Mouse (Mus musculus) mouse embryonic stem cell (cell line): ENCODE results near the gene R3hdm2.

ENCODE experiments used
- in situ Hi-C, 2 experiments: fragments of 300-500 bp; cut with MboI; formaldehyde crosslinking; loops; 1 replicate in 1 of 2; 3 replicates in 1 of 2; pipeline ENCODE4 v1.14.3; 2019 to 2020; ENCODE audit warnings: low sequenced_read_pairs in 2 of 2, low pct_unique_long_range_greater_than_20kb in 1 of 2, mixed read lengths in 1 of 2; ENCODE audit not compliant: unreplicated experiment in 1 of 2

The R3hdm2 gene

GRCm38 (mm10) chr10:127524646-127525255 lies 144.6 kb downstream of the R3hdm2 start:
- in situ Hi-C loops, result no loop called here

DNA sequence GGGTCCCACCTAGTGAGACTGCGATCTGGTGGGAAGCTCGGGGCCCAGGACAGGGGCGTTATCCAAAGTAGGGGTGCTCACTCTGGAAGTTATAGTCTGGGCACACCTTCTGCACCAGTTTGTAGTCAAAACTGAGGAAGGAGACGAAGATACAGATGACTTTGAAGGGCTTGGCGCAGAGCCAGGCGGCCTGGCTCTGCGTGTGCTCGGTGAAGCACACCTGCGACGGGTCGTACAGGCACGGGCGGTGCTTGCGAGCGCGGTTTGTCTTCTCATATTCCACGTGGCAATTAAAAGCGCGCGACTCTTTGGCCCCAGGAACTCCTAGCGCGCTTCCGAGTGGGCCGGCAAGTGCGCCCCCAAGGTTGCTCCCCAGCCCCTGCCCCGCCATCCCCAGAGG lies 145.9 kb downstream of the R3hdm2 start:
- in situ Hi-C loops, result no loop called here

GRCm38 (mm10) chr10:127526681-127527080 lies 146.6 kb downstream of the R3hdm2 start:
- in situ Hi-C loops, result no loop called here

DNA sequence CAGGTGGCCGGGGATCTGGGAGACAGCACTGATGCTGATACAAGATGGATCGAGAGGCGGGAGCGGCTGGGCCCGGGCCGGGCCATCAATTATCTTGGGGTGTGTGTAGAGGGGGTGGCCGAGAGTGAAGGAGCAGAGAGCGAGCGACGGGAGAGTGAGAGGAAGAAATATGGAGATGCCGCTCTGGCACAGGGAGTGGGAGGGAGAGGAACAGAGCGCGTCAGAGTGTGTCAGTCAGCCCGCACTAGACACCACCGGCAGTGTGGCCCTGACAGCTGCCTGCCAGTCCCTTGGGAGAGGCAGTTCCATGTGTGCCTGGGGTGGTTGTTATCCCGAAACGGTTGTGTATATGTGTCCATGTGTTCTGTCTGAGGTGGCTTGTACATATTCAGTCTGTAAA lies 147.4 kb downstream of the R3hdm2 start:
- in situ Hi-C loops, result no loop called here

- in situ Hi-C loops, result no loop called here
Observed at GRCm38 (mm10) chr10:127530945-127531344, 150.8 kb downstream of the R3hdm2 start.

DNA sequence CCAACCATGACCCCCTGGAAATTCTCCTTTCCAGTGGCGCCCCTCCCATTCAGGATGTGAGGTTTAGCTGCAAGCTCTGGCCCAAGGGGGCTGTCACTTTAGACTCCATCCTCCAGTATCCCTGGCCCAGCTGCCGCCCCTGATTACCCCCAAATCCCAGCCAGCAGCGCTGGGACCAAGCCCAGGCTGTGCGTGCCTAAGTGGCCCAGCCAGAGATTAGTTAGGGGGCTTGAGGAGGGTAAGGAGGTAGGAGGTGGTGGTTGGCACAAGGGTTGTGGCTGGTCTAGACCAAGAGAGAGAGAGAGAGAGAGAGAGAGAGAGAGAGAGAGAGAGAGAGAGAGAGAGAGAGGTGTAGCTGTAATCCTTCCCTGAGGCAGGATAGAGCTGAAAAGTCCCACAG lies 151.4 kb downstream of the R3hdm2 start:
- in situ Hi-C loops, result no loop called here

GRCm38 (mm10) chr10:127534036-127534928 lies 154.2 kb downstream of the R3hdm2 start, which contains the start of gene Nxph4:
Nxph4 (minus strand) TSS chr10:127534559.
- in situ Hi-C loops, result no loop called here

GRCm38 (mm10) chr10:127534929-127535384 lies 154.8 kb downstream of the R3hdm2 start:
- in situ Hi-C loops, result no loop called here

DNA sequence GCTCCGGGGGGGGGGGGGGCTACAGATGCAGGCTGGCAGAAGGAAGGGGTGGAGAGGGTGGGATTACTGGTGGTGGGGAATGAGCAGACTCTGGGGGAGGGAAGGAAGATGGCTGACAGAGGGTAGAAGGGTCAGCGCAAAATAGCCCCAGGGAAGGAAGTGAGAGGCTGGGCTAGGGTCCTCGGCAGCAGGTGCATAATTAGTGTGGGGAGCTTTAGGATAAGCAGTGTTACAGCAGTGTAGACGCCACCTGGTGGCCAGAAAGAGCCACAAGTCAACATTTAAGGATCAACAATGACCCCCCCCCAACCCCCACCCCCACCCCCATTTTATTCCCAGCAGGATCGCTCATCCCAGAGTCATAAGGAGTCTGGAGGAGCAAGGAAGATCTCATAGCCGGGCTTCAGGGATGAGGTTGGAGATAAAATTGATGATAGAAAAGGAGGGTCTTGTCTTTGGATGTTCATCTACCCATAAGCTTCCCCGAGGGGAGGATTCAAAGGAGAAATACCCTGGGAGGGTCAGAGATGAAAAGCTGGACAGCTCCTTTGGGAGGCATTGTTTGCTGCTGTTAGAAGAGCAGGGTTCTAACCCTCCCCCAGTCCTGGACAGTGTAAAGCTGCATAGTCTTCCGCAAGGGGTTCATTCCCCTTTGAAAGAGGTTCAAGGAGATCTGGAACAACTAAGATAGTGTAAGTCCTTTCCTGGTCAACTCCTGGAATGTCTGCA lies 156.6 kb downstream of the R3hdm2 start:
- in situ Hi-C loops, result no loop called here

DNA sequence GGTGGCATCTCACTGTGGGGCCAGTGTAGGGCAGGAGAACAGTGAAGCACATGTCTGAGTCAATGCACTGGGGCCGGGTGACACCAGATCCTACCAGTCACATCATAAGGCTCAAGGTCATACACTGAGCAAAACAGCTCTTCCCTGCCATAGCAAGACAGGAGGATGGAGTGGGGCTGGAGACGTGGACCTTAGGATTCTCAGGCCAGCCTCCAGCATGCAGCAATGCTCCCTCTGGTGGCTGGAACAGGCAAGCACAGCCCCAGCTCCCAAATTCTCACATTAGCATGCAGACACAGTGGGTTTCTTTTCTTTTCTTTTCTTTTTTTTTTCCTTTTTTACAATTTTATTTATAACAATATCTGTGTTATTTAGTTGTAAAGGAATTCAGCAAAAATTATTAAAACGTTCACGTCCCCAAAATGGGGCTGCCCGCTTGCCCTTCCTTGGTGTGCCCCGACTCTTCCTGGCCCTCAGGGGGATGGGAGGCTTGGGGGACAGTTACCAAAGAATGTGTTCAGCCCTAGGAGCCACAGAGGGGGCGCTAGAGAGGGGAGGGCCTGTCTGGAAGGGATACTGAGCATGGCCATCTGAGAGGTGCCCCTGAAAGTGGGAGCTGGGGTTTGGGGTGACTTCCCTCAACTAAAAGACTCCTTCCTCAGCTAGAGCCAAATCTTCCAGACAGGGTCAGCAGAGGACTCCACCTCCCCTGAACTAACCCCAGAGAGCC lies 157.9 kb downstream of the R3hdm2 start:
- in situ Hi-C loops, result no loop called here

- in situ Hi-C loops, result loop anchor here (5.0 kb wide), 1 partner anchor 34 kb away; no protein-coding TSS in a partner anchor
Observed at GRCm38 (mm10) chr10:127541510-127541909, 161.4 kb downstream of the R3hdm2 start.

DNA sequence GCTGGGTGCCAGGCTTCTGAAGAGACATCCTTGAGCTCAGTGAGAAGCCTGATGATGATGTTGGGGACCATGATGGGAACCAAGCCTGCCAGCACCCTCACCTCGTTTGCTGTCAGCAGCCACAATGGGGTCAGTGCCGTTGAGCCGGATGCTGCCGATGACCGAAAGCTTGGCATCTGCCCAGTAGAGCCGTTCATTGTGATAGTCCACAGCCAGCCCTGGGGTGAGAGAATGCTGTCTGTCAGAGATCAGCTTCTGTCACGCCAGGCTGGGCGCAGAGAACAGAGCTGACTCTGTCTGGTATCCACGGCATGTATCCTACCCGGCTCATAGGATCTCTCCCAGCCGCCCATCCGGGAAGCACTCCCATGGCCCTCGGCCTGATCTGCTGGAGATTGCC lies 162.0 kb downstream of the R3hdm2 start:
- in situ Hi-C loops, result loop anchor here (5.0 kb wide), 1 partner anchor 35 kb away; no protein-coding TSS in a partner anchor

- in situ Hi-C loops, result loop anchor here (5.0 kb wide), 1 partner anchor 35 kb away; no protein-coding TSS in a partner anchor
Observed at GRCm38 (mm10) chr10:127542720-127543119, 162.6 kb downstream of the R3hdm2 start.

- in situ Hi-C loops, result loop anchor here (5.0 kb wide), 1 partner anchor 37 kb away; no protein-coding TSS in a partner anchor
Observed at GRCm38 (mm10) chr10:127543916-127544315, 163.8 kb downstream of the R3hdm2 start.

DNA sequence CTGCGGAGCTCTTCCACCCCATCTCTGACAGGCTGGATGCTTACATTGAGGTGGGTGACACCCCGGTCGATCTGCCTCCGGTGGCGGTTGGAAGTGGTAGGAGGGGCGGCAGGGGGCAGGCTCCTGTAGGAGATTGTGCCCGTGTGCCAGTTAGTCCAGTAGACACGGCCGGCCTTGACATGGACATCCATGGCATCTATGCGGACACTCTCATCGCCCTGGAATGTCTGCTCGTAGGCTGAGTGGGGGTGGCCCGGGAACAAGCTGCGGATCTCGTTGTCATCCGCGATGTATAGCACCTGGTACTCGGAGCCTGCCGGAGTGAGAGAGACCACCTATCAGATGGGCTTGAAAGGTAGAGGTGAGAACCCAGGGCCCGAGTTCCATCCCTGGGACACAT lies 164.2 kb downstream of the R3hdm2 start:
- in situ Hi-C loops, result loop anchor here (5.0 kb wide), 1 partner anchor 37 kb away; no protein-coding TSS in a partner anchor

GRCm38 (mm10) chr10:127546505-127546904 lies 166.4 kb downstream of the R3hdm2 start:
- in situ Hi-C loops, result no loop called here

DNA sequence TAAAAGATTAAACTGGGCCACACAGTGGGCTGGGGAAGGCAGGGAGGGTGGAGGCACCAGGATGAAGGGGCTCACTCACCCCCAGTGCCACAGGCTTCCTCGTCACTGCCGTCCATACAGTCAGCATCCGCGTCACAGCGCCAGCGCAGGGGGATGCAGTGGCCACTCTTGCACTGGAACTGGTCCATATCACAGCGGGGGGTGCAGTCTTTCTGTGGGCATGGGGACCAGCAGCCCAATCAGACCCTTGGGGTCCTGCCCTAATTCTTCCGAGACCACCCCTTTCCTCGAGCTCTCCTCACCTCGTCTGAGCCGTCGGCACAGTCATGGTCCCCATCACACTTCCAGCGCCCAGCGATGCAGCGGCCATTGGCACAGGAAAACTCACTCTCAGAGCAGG lies 168.1 kb downstream of the R3hdm2 start:
- in situ Hi-C loops, result no loop called here
